In genomic region chr7:127745652-127746493, GRCm38 (mm10) we compare ENCODE assay signal across 8 mouse cellular contexts. TPM values are rescaled to one million over a fixed set of nuclear protein-coding genes. Genes with fewer than 3 reads are reported as not detected.
DNase-seq lines count a peak whose midpoint lies in the region; ATAC-seq and TF ChIP-seq lines count a peak whose summit lies in the region.

No protein-coding gene starts in this region.

- H3K27ac ChIP-seq in hindbrain, embryonic 10.5 days, result peak overlapping the region; percentile 98
- peak overlapping the region; percentile 66 for H3K27ac ChIP-seq in lung, postnatal 0 days (ENCODE audit: low read length)

- H3K4me3 ChIP-seq in hindbrain, embryonic 10.5 days, result peak overlapping the region; percentile 94
- H3K4me3 ChIP-seq in lung, postnatal 0 days (ENCODE audit: low read depth, low read length), result peak overlapping the region; percentile 59

- peak; percentile 57; the same call in 1 of the 2 replicates for TF ChIP-seq EP300 in lung, postnatal 0 days (IDR thresholded peaks at IDR 0.05)

- peaks cover 38% of the 10 kb centered on the region for H3K4me1 ChIP-seq in hindbrain, embryonic 10.5 days (replicated peaks)
- H3K4me1 ChIP-seq in lung, postnatal 0 days (ENCODE audit: insufficient read depth, low read depth, low read length), result no peaks in the 10 kb centered on the region

- WGBS in hindbrain, embryonic 10.5 days, result under 1% methylated on average over 39 of the region's 39 CpGs
- under 1% methylated on average over 38 of the region's 39 CpGs for WGBS in lung, postnatal 0 days

- no peaks in the 10 kb centered on the region for H3K27me3 ChIP-seq in hindbrain, embryonic 10.5 days (ENCODE audit: insufficient read depth, poor library complexity, severe bottlenecking)
- no peaks in the 10 kb centered on the region for H3K27me3 ChIP-seq in lung, postnatal 0 days (replicated peaks; ENCODE audit: insufficient read depth, low read length)

- DNase-seq in MN1 (ENCODE audit: low spot score), result peak; percentile 98
- DNase-seq in cerebellum, adult 9-10 months, result peak; percentile 99
- DNase-seq in hindbrain, embryonic 10.5 days (ENCODE audit: low spot score), result peak; percentile 95
- DNase-seq in layer of hippocampus, adult 9-11 months, result peak; percentile 99
- peak; percentile 100 for DNase-seq in lung, postnatal 0 days (ENCODE audit: low spot score)
- DNase-seq in ovary, postnatal 36 days (ENCODE audit: low spot score), result peak; percentile 90
- DNase-seq in thymus, postnatal 25 days, result peak; percentile 75

- H3K4me2 ChIP-seq in lung, postnatal 0 days (replicated peaks; ENCODE audit: low read depth, low read length), result peak overlapping the region; percentile 98

- peak; percentile 62 for ATAC-seq in frontal cortex, adult (ENCODE audit: low TSS enrichment)
- peak; percentile 92 for ATAC-seq in lung, postnatal 0 days

- no peaks in the 10 kb centered on the region for H3K9me3 ChIP-seq in hindbrain, embryonic 10.5 days
- H3K9me3 ChIP-seq in lung, postnatal 0 days (ENCODE audit: low read length), result no peaks in the 10 kb centered on the region

- TF ChIP-seq CTCF in lung, postnatal 0 days (IDR thresholded peaks at IDR 0.05), result no peak; the same call in 1 of the 2 replicates

- peak overlapping the region; percentile 43 for H3K9ac ChIP-seq in lung, postnatal 0 days (replicated peaks; ENCODE audit: low read depth)

- peaks cover 34% of the 10 kb centered on the region for H3K36me3 ChIP-seq in hindbrain, embryonic 10.5 days
- no peaks in the 10 kb centered on the region; the same call in 1 of the 2 replicates for H3K36me3 ChIP-seq in lung, postnatal 0 days (ENCODE audit: insufficient read depth, low read length)

RNA-seq across cellular contexts. Expression of gene Fbxl19, which starts 1.5 kb away (rescaled TPM):
- polyA plus RNA-seq in hindbrain, embryonic 10.5 days (2016; fragmentation: Nextera tagmentation; extraction: Ambion mirVana), result 8.6 and 8.9 TPM in 2 replicates
- polyA plus RNA-seq in lung, postnatal 0 days (2015; fragmentation: Nextera tagmentation; extraction: Ambion mirVana), result 1.6 TPM in 2 replicates

RNA-seq across cellular contexts. Expression of gene Ctf2, which starts 13.9 kb away (rescaled TPM):
- 0.26 and 0.37 TPM in 2 replicates for polyA plus RNA-seq in hindbrain, embryonic 10.5 days (2016; fragmentation: Nextera tagmentation; extraction: Ambion mirVana)
- polyA plus RNA-seq in lung, postnatal 0 days (2015; fragmentation: Nextera tagmentation; extraction: Ambion mirVana), result 0.07 and 0.08 TPM in 2 replicates

RNA-seq across cellular contexts. Expression of gene Orai3, which starts 23.7 kb away (rescaled TPM):
- polyA plus RNA-seq in hindbrain, embryonic 10.5 days (2016; fragmentation: Nextera tagmentation; extraction: Ambion mirVana), result 10.3 and 11.9 TPM in 2 replicates
- 38.5 and 42.8 TPM in 2 replicates for polyA plus RNA-seq in lung, postnatal 0 days (2015; fragmentation: Nextera tagmentation; extraction: Ambion mirVana)

RNA-seq across cellular contexts. Expression of gene Setd1a, which starts 30.6 kb away (rescaled TPM):
- polyA plus RNA-seq in hindbrain, embryonic 10.5 days (2016; fragmentation: Nextera tagmentation; extraction: Ambion mirVana), result 16.5 and 18.7 TPM in 2 replicates
- polyA plus RNA-seq in lung, postnatal 0 days (2015; fragmentation: Nextera tagmentation; extraction: Ambion mirVana), result 10.5 and 11.0 TPM in 2 replicates

RNA-seq across cellular contexts. Expression of gene Ctf1, which starts 33.3 kb away (rescaled TPM):
- 5.1 and 5.8 TPM in 2 replicates for polyA plus RNA-seq in hindbrain, embryonic 10.5 days (2016; fragmentation: Nextera tagmentation; extraction: Ambion mirVana)
- polyA plus RNA-seq in lung, postnatal 0 days (2015; fragmentation: Nextera tagmentation; extraction: Ambion mirVana), result 9.9 and 10.4 TPM in 2 replicates

Comparison
In these comparisons a context has a peak if more than half of its experiments do, and no peak if none do; other contexts are left out.
1. Peak in every context shown above with its lines: DNase-seq, ATAC-seq, H3K4me3 ChIP-seq and H3K27ac ChIP-seq.